Mouse (Mus musculus) forebrain, embryonic 12.5 days (tissue): ENCODE measurements around the gene Sfxn5. TPM values are rescaled to one million over a fixed set of nuclear protein-coding genes. Genes with fewer than 3 reads are reported as not detected.
A peak's percentile ranks its signal among the peaks of the same experiment; 100 is the strongest.

ENCODE experiments used
- ATAC-seq: fragments of 200-750 bp; cut with Nextera tagmentation; 2 replicates; pipeline ENCODE4 v1.8.0; 2017; ENCODE audit warnings: moderate TSS enrichment; ENCODE audit not compliant: low FRiP score
- H3K27ac ChIP-seq: fragments of 300-500 bp; sonication (generic); 2 replicates; pipeline ENCODE4 v1.5.1; 2016; ENCODE audit warnings: mild to moderate bottlenecking
- H3K27me3 ChIP-seq: fragments of 300-500 bp; sonication (generic); 2 replicates; pipeline ENCODE4 v1.6.1; 2016; ENCODE audit warnings: mild to moderate bottlenecking
- H3K36me3 ChIP-seq: fragments of 300-500 bp; sonication (generic); replicated peaks from 2 replicates; pipeline ENCODE4 v1.6.1; 2016; ENCODE audit warnings: mild to moderate bottlenecking
- H3K4me1 ChIP-seq: fragments of 300-500 bp; sonication (generic); 2 replicates; pipeline ENCODE4 v1.6.1; 2016
- H3K4me2 ChIP-seq: fragments of 300-500 bp; sonication (generic); 2 replicates; pipeline ENCODE4 v1.6.1; 2016; ENCODE audit warnings: mild to moderate bottlenecking, moderate library complexity
- H3K4me3 ChIP-seq: fragments of 300-500 bp; sonication (generic); replicated peaks from 2 replicates; pipeline ENCODE4 v1.5.1; 2016; ENCODE audit warnings: mild to moderate bottlenecking
- H3K9ac ChIP-seq: fragments of 300-500 bp; sonication (generic); 2 replicates; pipeline ENCODE4 v1.6.1; 2016; ENCODE audit warnings: mild to moderate bottlenecking
- H3K9me3 ChIP-seq: fragments of 300-500 bp; sonication (generic); 2 replicates; pipeline ENCODE4 v1.6.1; 2016
- WGBS: fragments of 180-500 bp; shearing (Covaris S2); methylation state at CpG from one replicate; pipeline ENCODE4 v1.1.7; 2016; 5-methylcytosine and 5-hydroxymethylcytosine counted together
- polyA plus RNA-seq: library from polyadenylated mRNA; unstranded; fragments of >200 nt; fragmentation: Nextera tagmentation; extraction: Ambion mirVana; gene quantifications from 2 replicates; pipeline ENCODE4 v1.2.1, GENCODE M21; 2016

The Sfxn5 gene
- polyA plus RNA-seq = 16.8 and 17.2 TPM in 2 replicates

DNA sequence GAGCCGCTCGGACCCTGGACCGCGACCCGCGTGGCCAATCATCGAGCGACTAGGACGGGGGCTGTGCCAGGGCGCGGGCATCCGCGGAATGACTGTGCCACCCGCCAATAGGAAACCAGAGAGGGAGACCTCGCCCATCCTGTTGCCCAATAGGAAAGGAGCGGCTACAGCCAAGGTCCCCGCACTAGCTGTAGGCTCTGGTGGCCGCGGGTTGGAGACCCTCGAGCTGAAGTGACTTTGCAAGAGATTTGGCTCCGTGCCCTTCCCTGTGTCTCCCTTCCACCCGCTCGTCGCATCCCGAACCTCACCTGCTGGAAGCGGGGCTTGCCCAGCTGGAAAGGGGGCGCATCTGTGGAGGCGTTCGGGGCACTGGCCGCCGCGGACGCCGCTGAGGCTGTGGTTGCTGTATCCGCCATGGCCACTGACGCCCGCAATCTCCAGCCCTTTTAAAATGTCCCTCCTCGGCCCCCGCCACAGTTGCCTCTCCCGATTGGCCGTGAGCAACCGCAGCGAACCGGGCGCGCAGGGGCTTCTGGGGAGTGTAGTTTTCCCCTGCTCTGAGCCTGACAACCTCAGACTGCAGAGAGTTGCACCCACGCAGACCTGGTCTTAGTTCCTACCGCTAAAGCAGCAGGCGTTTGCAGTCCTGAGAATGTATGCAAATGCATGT is at the start of gene Sfxn5:
Sfxn5 (minus strand) TSS at position 423 of the 670 bp plus-strand sequence.
- peak within 1 kb of the TSS; percentile 71 for H3K4me3 ChIP-seq
- H3K9ac ChIP-seq = peak within 1 kb of the TSS; percentile 82
- WGBS = under 1% methylated on average over 49 of the region's 49 CpGs

GRCm38 (mm10) chr6:85382791-85383190 is 49.6 kb upstream of the Sfxn5 start:
- WGBS = 86% methylated on average over 2 of the region's 2 CpGs
- Histone ChIP-seq H3K36me3 (no peaks in the 10 kb centered on the region), H3K9ac (no peak overlapping the region), H3K4me1 (peaks cover 15% of the 10 kb centered on the region), H3K27ac (no peak overlapping the region), H3K4me2 (no peak overlapping the region), H3K4me3 (no peak overlapping the region), H3K9me3 (no peaks in the 10 kb centered on the region), H3K27me3 (peaks cover 23% of the 10 kb centered on the region)
- ATAC-seq = no peak

More for the DNA sequence above, at the start of gene Sfxn5:
- Histone ChIP-seq H3K4me2 (peak within 1 kb of the TSS; percentile 92), H3K9me3 (no peaks in the 10 kb centered on the region), H3K27me3 (peaks cover 20% of the 10 kb centered on the region), H3K36me3 (no peaks in the 10 kb centered on the region), H3K27ac (peak within 1 kb of the TSS; percentile 93), H3K4me1 (peaks cover 8% of the 10 kb centered on the region)
- peak; percentile 98 for ATAC-seq

DNA sequence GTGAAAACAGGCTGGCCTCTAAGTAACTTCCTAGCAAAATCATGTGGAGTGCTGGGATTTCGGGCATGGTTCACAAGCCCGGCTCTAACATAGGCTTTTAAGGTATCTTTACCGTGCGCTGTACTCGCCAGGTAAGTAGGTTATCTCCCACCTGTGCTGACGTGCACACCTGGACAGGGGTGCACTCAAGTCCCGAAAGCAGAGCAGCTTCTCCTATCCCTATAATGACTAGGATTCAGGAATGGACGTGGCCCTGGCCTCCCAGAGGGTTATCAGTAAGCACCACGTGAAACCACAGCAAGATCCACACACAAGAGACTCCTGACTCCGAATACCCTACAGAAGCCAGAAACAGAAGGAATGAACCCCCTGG is 48.4 kb upstream of the Sfxn5 start:
- 84% methylated on average over 10 of the region's 10 CpGs for WGBS
- H3K9me3 ChIP-seq = no peaks in the 10 kb centered on the region
- ATAC-seq = no peak
- H3K36me3 ChIP-seq = no peaks in the 10 kb centered on the region
- peaks cover 14% of the 10 kb centered on the region for H3K4me1 ChIP-seq
- H3K27me3 ChIP-seq = peaks cover 24% of the 10 kb centered on the region
- H3K4me3 ChIP-seq = no peak overlapping the region
- no peak overlapping the region for H3K27ac ChIP-seq
- H3K4me2 ChIP-seq = no peak overlapping the region
- H3K9ac ChIP-seq = no peak overlapping the region

DNA sequence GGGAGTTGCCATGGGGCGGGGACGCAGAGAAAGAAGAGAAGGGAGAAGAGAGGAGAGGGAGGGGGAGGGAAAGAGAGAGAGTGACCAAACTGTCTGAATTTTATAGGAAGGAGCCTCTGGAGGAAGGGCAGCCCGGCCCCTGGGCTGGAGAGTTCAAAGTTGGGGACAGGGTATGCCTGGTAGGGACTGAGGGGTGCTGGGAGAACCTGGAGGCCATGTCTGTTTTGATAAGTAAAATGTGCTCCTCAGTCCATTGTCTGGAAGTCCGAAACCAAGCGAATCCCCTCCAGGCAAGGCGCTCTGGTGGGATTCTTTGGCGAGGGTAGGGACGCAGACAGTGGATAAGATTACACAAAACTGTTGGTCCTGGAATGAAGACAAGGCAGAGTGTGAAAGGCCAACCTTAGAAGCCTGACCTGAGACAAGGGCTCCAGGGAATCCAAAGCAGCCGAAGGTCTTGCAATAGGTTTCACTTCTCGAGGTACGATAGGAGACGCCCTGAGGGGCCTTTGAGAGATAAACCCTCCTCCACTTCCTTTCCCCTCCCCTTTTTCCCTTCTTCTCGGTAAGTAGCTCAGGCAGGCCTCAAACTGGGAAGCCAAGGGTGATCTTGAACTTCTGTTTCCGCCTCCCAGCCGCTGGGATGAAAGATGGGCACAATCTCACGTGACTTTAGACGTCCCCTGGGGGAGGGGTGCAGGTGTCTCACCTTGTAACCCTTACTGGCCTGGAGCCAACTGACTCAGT is 47.9 kb upstream of the Sfxn5 start:
- Histone ChIP-seq H3K9me3 (no peaks in the 10 kb centered on the region), H3K27me3 (peaks cover 24% of the 10 kb centered on the region), H3K4me1 (peaks cover 13% of the 10 kb centered on the region), H3K4me3 (no peak overlapping the region), H3K9ac (no peak overlapping the region), H3K4me2 (peak overlapping the region; percentile 39), H3K27ac (peak overlapping the region; percentile 48; the same call in 1 of the 2 replicates), H3K36me3 (no peaks in the 10 kb centered on the region)
- ATAC-seq = peak; percentile 17; the same call in 1 of the 2 replicates
- 17% methylated on average over 17 of the region's 17 CpGs for WGBS

GRCm38 (mm10) chr6:85380201-85380900 is 47.1 kb upstream of the Sfxn5 start:
- Histone ChIP-seq H3K36me3 (no peaks in the 10 kb centered on the region), H3K9me3 (no peaks in the 10 kb centered on the region), H3K27ac (peak overlapping the region; percentile 48; the same call in 1 of the 2 replicates), H3K4me1 (peaks cover 13% of the 10 kb centered on the region), H3K27me3 (peaks cover 21% of the 10 kb centered on the region; the same call in 1 of the 2 replicates), H3K9ac (no peak overlapping the region), H3K4me3 (no peak overlapping the region), H3K4me2 (peak overlapping the region; percentile 39)
- 27% methylated on average over 10 of the region's 10 CpGs for WGBS
- ATAC-seq = peak; percentile 91

DNA sequence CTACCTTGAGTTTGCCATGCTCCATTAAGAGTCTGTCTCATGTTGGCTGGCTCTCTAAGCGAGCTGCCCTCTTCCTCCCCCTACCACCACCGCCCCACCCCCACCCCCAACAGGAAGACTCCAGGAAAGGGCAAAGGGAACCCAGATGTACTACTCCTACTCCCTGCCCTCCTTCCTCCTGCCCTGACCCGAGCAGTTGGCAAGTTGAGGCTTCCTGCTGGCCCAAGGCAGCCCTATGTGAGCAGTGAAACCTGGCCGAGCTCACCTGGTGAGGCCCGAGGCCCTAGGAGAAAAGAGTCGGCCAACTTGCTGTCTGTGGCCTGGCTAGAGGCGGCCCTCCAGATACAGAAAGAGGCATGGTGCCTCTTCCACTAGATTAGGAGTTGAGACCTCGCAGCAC is 45.4 kb upstream of the Sfxn5 start:
- H3K4me1 ChIP-seq = peaks cover 17% of the 10 kb centered on the region
- ATAC-seq = no peak
- peaks cover 23% of the 10 kb centered on the region; the same call in 1 of the 2 replicates for H3K27me3 ChIP-seq
- no peak overlapping the region for H3K27ac ChIP-seq
- 54% methylated on average over 8 of the region's 8 CpGs for WGBS
- no peak overlapping the region for H3K9ac ChIP-seq
- H3K4me2 ChIP-seq = no peak overlapping the region
- no peaks in the 10 kb centered on the region for H3K36me3 ChIP-seq
- no peak overlapping the region for H3K4me3 ChIP-seq
- H3K9me3 ChIP-seq = no peaks in the 10 kb centered on the region

- 60% methylated on average over 5 of the region's 5 CpGs for WGBS
- Histone ChIP-seq H3K4me3 (no peak overlapping the region), H3K9ac (no peak overlapping the region), H3K4me1 (peaks cover 24% of the 10 kb centered on the region), H3K27me3 (peaks cover 30% of the 10 kb centered on the region), H3K27ac (no peak overlapping the region), H3K36me3 (no peaks in the 10 kb centered on the region), H3K9me3 (no peaks in the 10 kb centered on the region), H3K4me2 (no peak overlapping the region)
- no peak for ATAC-seq
These were observed 44.7 kb upstream of the Sfxn5 start for GRCm38 (mm10) chr6:85377876-85378275.

GRCm38 (mm10) chr6:85377066-85377734 is 44.0 kb upstream of the Sfxn5 start:
- WGBS = 74% methylated on average over 4 of the region's 4 CpGs
- Histone ChIP-seq H3K9me3 (no peaks in the 10 kb centered on the region), H3K27me3 (peaks cover 27% of the 10 kb centered on the region), H3K27ac (no peak overlapping the region), H3K4me1 (peaks cover 26% of the 10 kb centered on the region), H3K36me3 (no peaks in the 10 kb centered on the region), H3K4me3 (no peak overlapping the region), H3K9ac (no peak overlapping the region), H3K4me2 (no peak overlapping the region)
- ATAC-seq = no peak

DNA sequence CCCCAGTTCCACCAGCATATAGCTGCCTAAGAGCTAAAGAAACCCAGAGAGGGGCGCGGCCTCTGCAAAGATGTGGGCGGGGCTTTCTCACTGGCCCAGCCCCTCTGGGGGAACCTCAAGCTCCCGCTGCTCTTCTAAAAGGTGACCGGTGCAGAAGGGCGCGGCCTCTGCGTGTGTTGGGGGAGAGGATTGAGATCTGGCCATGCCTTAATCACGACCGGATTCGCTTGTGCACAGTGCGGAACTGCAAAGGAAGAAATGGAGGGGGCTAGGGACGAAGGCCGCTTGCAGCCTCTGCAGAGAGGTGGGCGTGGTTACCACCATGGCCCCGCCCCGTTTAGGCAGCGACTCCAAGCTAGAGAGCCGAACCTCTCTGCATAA is 41.5 kb upstream of the Sfxn5 start:
- WGBS = under 1% methylated on average over 19 of the region's 19 CpGs
- peak overlapping the region; percentile 61 for H3K27ac ChIP-seq
- peaks cover 23% of the 10 kb centered on the region for H3K27me3 ChIP-seq
- H3K36me3 ChIP-seq = no peaks in the 10 kb centered on the region
- no peaks in the 10 kb centered on the region for H3K9me3 ChIP-seq
- peak; percentile 98 for ATAC-seq
- H3K9ac ChIP-seq = peak overlapping the region; percentile 76
- peaks cover 13% of the 10 kb centered on the region for H3K4me1 ChIP-seq
- H3K4me3 ChIP-seq = peak overlapping the region; percentile 75
- peak overlapping the region; percentile 90 for H3K4me2 ChIP-seq

GRCm38 (mm10) chr6:85373951-85374733 is 40.9 kb upstream of the Sfxn5 start, which contains the start of gene Rab11fip5:
Gene Rab11fip5, minus strand, starts transcription at chr6:85374634.
- H3K36me3 ChIP-seq = no peaks in the 10 kb centered on the region
- 1% methylated on average over 77 of the region's 80 CpGs for WGBS
- H3K4me1 ChIP-seq = peaks cover 15% of the 10 kb centered on the region
- H3K4me2 ChIP-seq = peak within 1 kb of the TSS; percentile 90
- H3K27me3 ChIP-seq = peaks cover 23% of the 10 kb centered on the region
- peak within 1 kb of the TSS; percentile 76 for H3K9ac ChIP-seq
- ATAC-seq = no peak; the same call in 1 of the 2 replicates
- peak within 1 kb of the TSS; percentile 61 for H3K27ac ChIP-seq
- H3K9me3 ChIP-seq = no peaks in the 10 kb centered on the region
- H3K4me3 ChIP-seq = peak within 1 kb of the TSS; percentile 75
